Mouse (Mus musculus) lung, postnatal 0 days (tissue): Measurements from ENCODE around the gene Pibf1.

Experiments used
- CTCF ChIP-seq: IDR thresholded peaks from 2 replicates; pipeline ENCODE4 v1.5.1; 2016; ENCODE audit warnings: antibody characterized with exemption, mild to moderate bottlenecking
- EP300 ChIP-seq: IDR thresholded peaks from 2 replicates; pipeline ENCODE4 v1.6.1; 2016; ENCODE audit warnings: antibody characterized with exemption, mild to moderate bottlenecking, control low read depth

DNA sequence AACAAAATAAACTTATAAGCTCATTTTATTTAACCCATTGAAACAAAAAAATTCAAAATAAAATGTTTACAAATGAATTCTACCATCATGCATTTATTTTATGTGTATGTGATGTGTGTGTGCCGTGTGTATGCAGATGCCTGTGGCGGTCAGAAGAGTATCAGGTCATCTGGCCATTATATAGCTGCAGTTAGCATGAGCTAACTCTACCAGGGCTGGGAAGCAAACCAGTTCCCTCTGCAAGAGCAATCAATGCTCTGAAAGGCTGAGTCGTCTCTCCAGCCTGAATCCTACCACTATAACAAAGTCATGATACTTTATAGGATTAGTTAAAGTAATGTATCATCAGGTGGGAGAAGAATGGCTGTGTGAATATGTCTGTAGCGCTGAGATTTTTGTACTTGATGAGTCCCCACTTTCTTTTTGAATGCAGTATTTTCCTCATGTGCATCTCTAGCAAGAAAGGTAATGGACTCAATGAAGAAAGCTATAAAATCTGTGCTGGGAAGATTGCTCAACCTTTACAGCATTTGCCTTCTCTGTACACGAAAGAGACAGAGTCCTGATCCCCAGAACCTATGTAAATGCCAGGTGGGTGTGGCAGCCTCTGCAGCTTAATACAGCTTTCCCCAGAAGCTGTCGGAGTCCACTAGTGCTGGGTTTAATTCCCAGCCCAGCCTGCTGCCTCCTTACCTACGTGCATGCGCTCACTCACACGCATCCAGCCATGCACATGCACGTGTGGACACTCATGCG lies 22.5 kb downstream of the Pibf1 start:
- TF ChIP-seq EP300 (no peak), CTCF (no peak)
